Mouse (Mus musculus) testis, postnatal 14 days (tissue): ENCODE results near the gene Map3k11.

Experiments used
- DNase-seq: peaks from one replicate; pipeline ENCODE4 v3.0.0; 2021; ENCODE audit warnings: low spot score

Map3k11 gene

GRCm38 (mm10) chr19:5711218-5711617, 22.7 kb downstream of the Map3k11 start:
- no peak for DNase-seq

- no peak for DNase-seq
These were observed 23.4 kb downstream of the Map3k11 start for GRCm38 (mm10) chr19:5711907-5712460.

GRCm38 (mm10) chr19:5713255-5713654, 24.7 kb downstream of the Map3k11 start:
- DNase-seq: no peak

- no peak for DNase-seq
These were observed 25.2 kb downstream of the Map3k11 start for GRCm38 (mm10) chr19:5713730-5714129.

GRCm38 (mm10) chr19:5715793-5716688, 27.5 kb downstream of the Map3k11 start:
- DNase-seq: no peak

GRCm38 (mm10) chr19:5716955-5717354, 28.4 kb downstream of the Map3k11 start:
- no peak for DNase-seq

- no peak for DNase-seq
These were observed 32.7 kb downstream of the Map3k11 start for GRCm38 (mm10) chr19:5721233-5721632.

GRCm38 (mm10) chr19:5722848-5723425, 34.4 kb downstream of the Map3k11 start:
- no peak for DNase-seq

- DNase-seq: no peak
These were observed 35.5 kb downstream of the Map3k11 start for GRCm38 (mm10) chr19:5723934-5724548.

GRCm38 (mm10) chr19:5724549-5724941, 36.0 kb downstream of the Map3k11 start:
- DNase-seq: peak; percentile 35

- DNase-seq: no peak
These were observed 36.6 kb downstream of the Map3k11 start for GRCm38 (mm10) chr19:5725029-5725707.

GRCm38 (mm10) chr19:5725767-5726515, 37.4 kb downstream of the Map3k11 start, which contains the start of gene Ehbp1l1:
Gene Ehbp1l1, minus strand, starts transcription at chr19:5726317.
- DNase-seq: peak; percentile 41

GRCm38 (mm10) chr19:5726961-5727578, 38.5 kb downstream of the Map3k11 start:
- no peak for DNase-seq

GRCm38 (mm10) chr19:5727701-5728100, 39.2 kb downstream of the Map3k11 start:
- DNase-seq: peak; percentile 78

- DNase-seq: peak; percentile 60
These were observed 40.3 kb downstream of the Map3k11 start for GRCm38 (mm10) chr19:5728631-5729443.

GRCm38 (mm10) chr19:5729444-5729815, 40.9 kb downstream of the Map3k11 start, which contains the start of gene Fam89b:
Gene Fam89b, minus strand, starts transcription at chr19:5729653.
- DNase-seq: peak; percentile 80

GRCm38 (mm10) chr19:5730314-5731186, 42.0 kb downstream of the Map3k11 start:
- DNase-seq: no peak

GRCm38 (mm10) chr19:5731264-5731978, 42.9 kb downstream of the Map3k11 start:
- DNase-seq: peak; percentile 94
